Mouse (Mus musculus): ENCODE results near the gene Aldh3a2.

DNA sequence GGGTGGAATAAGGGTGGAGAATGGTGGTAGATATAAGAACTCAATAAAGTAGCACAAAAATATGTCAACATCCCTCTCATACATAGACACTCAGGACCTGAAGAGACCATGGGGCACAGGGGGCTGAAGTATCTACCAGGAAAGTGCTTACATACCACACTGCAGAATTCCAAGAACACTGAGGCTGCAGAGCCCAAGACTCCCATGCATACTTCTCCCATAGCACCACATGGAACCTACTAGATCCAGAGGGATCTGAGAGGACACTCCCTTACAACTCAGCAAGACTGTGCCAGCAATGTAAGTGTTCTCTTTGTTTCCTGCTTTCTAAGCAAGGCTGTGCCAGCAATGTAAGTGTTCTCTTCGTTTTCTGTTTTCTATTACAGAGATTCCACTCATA is 83.4 kb downstream of the Aldh3a2 start:
- TF ChIP-seq NELFE (IDR thresholded peaks at IDR 0.05; ENCODE audit: low read depth, low read length) (no peak), CTCF (conservative IDR thresholded peaks at IDR 0.05 in 1 of 2, IDR thresholded peaks at IDR 0.05 in 1 of 2; ENCODE audit: low read depth in 2 of 2, low read length in 2 of 2) (no peak), JUN (IDR thresholded peaks at IDR 0.05; ENCODE audit: insufficient read depth, low read depth, low read length) (no peak), ETS1 (conservative IDR thresholded peaks at IDR 0.05; ENCODE audit: low read depth, low read length) (no peak), POLR2AphosphoS2 (IDR thresholded peaks at IDR 0.05; ENCODE audit: low read depth, low read length) (no peak), MAFK (IDR thresholded peaks at IDR 0.05; ENCODE audit: insufficient replicate concordance, low read length) (no peak), ELF1 (IDR thresholded peaks at IDR 0.05; ENCODE audit: low read depth, low read length) (no peak), EP300 (IDR thresholded peaks at IDR 0.05; ENCODE audit: low read length) (no peak), HCFC1 (IDR thresholded peaks at IDR 0.05; ENCODE audit: low read depth, low read length) (no peak)
